Mouse (Mus musculus) lung, postnatal 0 days (tissue): ENCODE data around the gene Ccni.

Experiments
- CTCF ChIP-seq: IDR thresholded peaks from 2 replicates; pipeline ENCODE4 v1.5.1; 2016; ENCODE audit warnings: antibody characterized with exemption, mild to moderate bottlenecking
- EP300 ChIP-seq: IDR thresholded peaks from 2 replicates; pipeline ENCODE4 v1.6.1; 2016; ENCODE audit warnings: antibody characterized with exemption, mild to moderate bottlenecking, control low read depth

DNA sequence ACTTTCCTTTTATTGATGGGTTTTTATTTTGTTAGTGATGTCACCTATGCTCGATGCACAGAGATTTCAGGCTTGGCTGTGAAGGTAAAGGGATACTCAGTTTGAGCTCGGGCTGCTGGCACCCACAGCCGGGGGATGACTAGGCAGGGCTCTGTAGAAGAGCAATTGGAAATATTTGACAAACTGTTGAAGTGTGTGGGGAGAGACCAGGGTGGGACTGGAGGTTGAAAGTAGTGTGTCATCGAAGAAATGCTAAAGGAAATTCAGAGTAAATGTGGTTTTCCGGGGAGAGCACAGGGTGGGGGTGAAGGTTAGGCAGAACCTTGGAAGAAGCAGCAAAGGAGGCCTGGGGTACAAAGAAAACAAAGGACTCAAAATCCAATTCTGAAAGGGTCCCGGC is 54.3 kb downstream of the Ccni start:
- TF ChIP-seq CTCF (no peak), EP300 (no peak)
